Mouse (Mus musculus) megakaryocyte-erythroid progenitor cell, adult 5-6 weeks (primary cell): ENCODE data around the gene Dzip3. TPM values are rescaled to one million over a fixed set of nuclear protein-coding genes. Genes with fewer than 3 reads are reported as not detected.

Experiments used
- ATAC-seq: replicated peaks from 2 replicates; pipeline ENCODE4 v1.8.0; 2016; ENCODE audit warnings: mild to moderate bottlenecking, inconsistent platforms; ENCODE audit not compliant: severe bottlenecking, poor library complexity, low FRiP score, low TSS enrichment
- total RNA-seq, 2 experiments: library from RNA; stranded (forward) in 1 of 2; stranded (reverse) in 1 of 2; fragments of 200-1000, 215-1000 nt in 1 of 2; fragments of >200 nt in 1 of 2; fragmentation: Nextera tagmentation in 1 of 2; gene quantifications; 2 replicates each; pipeline ENCODE4 v1.2.3; 2014 to 2017

Dzip3 gene
- total RNA-seq, 2 experiments from 2014 or later = 27.4 to 30.4 TPM

- no peak for ATAC-seq
Observed at GRCm38 (mm10) chr16:48890733-48891132, 103.2 kb downstream of the Dzip3 start.

Other genes starting within 250 kb of the Dzip3 start
- 0.33 and 2.9 TPM in 2 replicates for gene Trat1, start 222.1 kb downstream of the Dzip3 start, total RNA-seq (2014; fragmentation: Nextera tagmentation)
- 1.3 and 3.5 TPM in 2 replicates for gene Trat1, start 222.1 kb downstream of the Dzip3 start, total RNA-seq (2017)
- not detected in 2 replicates for gene Retnlb, start 177.3 kb downstream of the Dzip3 start, total RNA-seq (2014; fragmentation: Nextera tagmentation)
- gene Retnlb, start 177.3 kb downstream of the Dzip3 start, total RNA-seq (2017) = not detected in 2 replicates
- gene Retnla, start 151.6 kb downstream of the Dzip3 start, total RNA-seq (2014; fragmentation: Nextera tagmentation) = not detected in 2 replicates
- gene Retnla, start 151.6 kb downstream of the Dzip3 start, total RNA-seq (2017) = not detected in 2 replicates
- gene Retnlg, start 121.5 kb downstream of the Dzip3 start, total RNA-seq (2014; fragmentation: Nextera tagmentation) = 8.7 TPM in 1 of 2 replicates, not detected in the other
- gene Retnlg, start 121.5 kb downstream of the Dzip3 start, total RNA-seq (2017) = 2.9 TPM in 1 of 2 replicates, not detected in the other
- 38.4 and 49.3 TPM in 2 replicates for gene Cip2a, start within 50 bp of the Dzip3 start, total RNA-seq (2014; fragmentation: Nextera tagmentation)
- gene Cip2a, start within 50 bp of the Dzip3 start, total RNA-seq (2017) = 87.4 and 92.6 TPM in 2 replicates
- gene Myh15, start 63.3 kb upstream of the Dzip3 start, total RNA-seq (2014; fragmentation: Nextera tagmentation) = 0.40 TPM in 1 of 2 replicates, not detected in the other
- gene Myh15, start 63.3 kb upstream of the Dzip3 start, total RNA-seq (2017) = not detected in 2 replicates